Mouse (Mus musculus) CH12.LX (cell line): Measurements from ENCODE around the gene Aig1.

ENCODE experiments used
- CTCF ChIP-seq, 2 experiments: IDR thresholded peaks in 1 of 2; conservative IDR thresholded peaks in 1 of 2; 2 replicates each; pipeline ENCODE4 v1.5.1; 2011 to 2012; ENCODE audit warnings: low read depth in 2 of 2, low read length in 2 of 2, improper control_type of control experiment in 1 of 2, inconsistent platforms in 1 of 2, mild to moderate bottlenecking in 1 of 2, moderate library complexity in 1 of 2
- EP300 ChIP-seq: IDR thresholded peaks from 2 replicates; pipeline ENCODE4 v1.6.1; 2011; ENCODE audit warnings: low read length, improper control_type of control experiment
- IRF4 ChIP-seq: IDR thresholded peaks from 2 replicates; pipeline ENCODE4 v1.6.1; 2014; ENCODE audit warnings: low read depth, mild to moderate bottlenecking, inconsistent platforms, low read length, improper control_type of control experiment
- MAFK ChIP-seq: IDR thresholded peaks from 2 replicates; pipeline ENCODE4 v1.6.1; 2011; ENCODE audit warnings: low read length, improper control_type of control experiment; ENCODE audit not compliant: insufficient replicate concordance
- MAX ChIP-seq: IDR thresholded peaks from 2 replicates; pipeline ENCODE4 v1.6.1; 2011; ENCODE audit warnings: low read length, improper control_type of control experiment
- POLR2A ChIP-seq: IDR thresholded peaks from 2 replicates; pipeline ENCODE4 v1.6.1; 2011; ENCODE audit warnings: low read depth, mild to moderate bottlenecking, improper control_type of control experiment, low read length
- SMC3 ChIP-seq: IDR thresholded peaks from 2 replicates; pipeline ENCODE4 v1.6.1; 2011; ENCODE audit warnings: low read depth, low read length, improper control_type of control experiment

DNA sequence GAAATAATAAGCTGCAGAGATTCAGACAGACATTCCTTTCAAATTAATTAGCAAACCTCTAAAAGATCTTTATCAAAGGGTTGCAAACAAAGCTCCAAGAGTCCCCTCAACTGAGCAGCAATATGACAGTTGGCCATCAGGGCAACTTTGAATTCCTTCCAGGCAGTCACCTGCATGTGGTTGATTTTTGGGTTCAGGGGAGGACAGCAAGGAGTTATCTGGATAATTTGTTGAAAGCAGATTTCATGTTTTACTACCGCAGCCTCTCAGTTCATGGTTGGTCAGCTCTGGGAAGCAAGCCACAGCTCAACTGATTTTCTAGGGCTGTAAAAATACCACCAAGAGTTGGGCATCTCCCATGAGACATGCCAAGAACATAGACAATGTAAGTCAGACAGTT, 98.1 kb downstream of the Aig1 start:
- TF ChIP-seq IRF4 = no peak
- no peak for TF ChIP-seq EP300
- no peak for TF ChIP-seq MAX
- no peak for TF ChIP-seq MAFK
- no peak for TF ChIP-seq POLR2A
- TF ChIP-seq CTCF (conservative IDR thresholded peaks at IDR 0.05 in 1 of 2, IDR thresholded peaks at IDR 0.05 in 1 of 2; ENCODE audit: low read depth in 2 of 2, low read length in 2 of 2) = no peak
- no peak for TF ChIP-seq SMC3
